Mouse (Mus musculus) lung, embryonic 14.5 days (tissue): ENCODE data around the gene Bmp6. TPM values are rescaled to one million over a fixed set of nuclear protein-coding genes. Genes with fewer than 3 reads are reported as not detected.

ENCODE experiments used
- ATAC-seq: fragments of 200-750 bp; cut with Nextera tagmentation; 2 replicates; pipeline ENCODE4 v1.8.0; 2017; ENCODE audit warnings: mild to moderate bottlenecking, moderate TSS enrichment, moderate library complexity; ENCODE audit not compliant: insufficient read depth
- DNase-seq: peaks from one replicate; pipeline ENCODE4 v3.0.0-alpha.2; 2015
- H3K27ac ChIP-seq: fragments of 300-500 bp; sonication (generic); 2 replicates; pipeline ENCODE4 v1.5.1; 2014; ENCODE audit warnings: low read depth, mild to moderate bottlenecking, moderate library complexity
- H3K27me3 ChIP-seq: fragments of 300-500 bp; sonication (generic); 2 replicates; pipeline ENCODE4 v1.6.1; 2014; ENCODE audit warnings: low read length, control low read depth; ENCODE audit not compliant: insufficient read depth
- H3K36me3 ChIP-seq: fragments of 300-500 bp; sonication (generic); 2 replicates; pipeline ENCODE4 v1.6.1; 2014; ENCODE audit warnings: control low read depth; ENCODE audit not compliant: insufficient read depth
- H3K4me1 ChIP-seq: fragments of 300-500 bp; sonication (generic); 2 replicates; pipeline ENCODE4 v1.6.1; 2014; ENCODE audit warnings: antibody characterized with exemption, control low read depth; ENCODE audit not compliant: insufficient read depth
- H3K4me2 ChIP-seq: fragments of 300-500 bp; sonication (generic); 2 replicates; pipeline ENCODE4 v1.6.1; 2014; ENCODE audit warnings: mild to moderate bottlenecking
- H3K4me3 ChIP-seq: fragments of 300-500 bp; sonication (generic); 2 replicates; pipeline ENCODE4 v1.5.1; 2014; ENCODE audit warnings: low read depth, low read length
- H3K9ac ChIP-seq: fragments of 300-500 bp; sonication (generic); 2 replicates; pipeline ENCODE4 v1.6.1; 2014
- H3K9me3 ChIP-seq: fragments of 300-500 bp; sonication (generic); 2 replicates; pipeline ENCODE4 v1.6.1; 2016; ENCODE audit warnings: low read depth, low read length, control low read depth
- CTCF ChIP-seq: IDR thresholded peaks from 2 replicates; pipeline ENCODE4 v1.5.1; 2016; ENCODE audit warnings: antibody characterized with exemption, low read depth
- WGBS: fragments of 180-500 bp; shearing (Covaris S2); extraction: QIAGEN DNeasy Blood & Tissue Kit; methylation state at CpG from one replicate; pipeline ENCODE4 v1.1.7; 2014; 5-methylcytosine and 5-hydroxymethylcytosine counted together
- polyA plus RNA-seq: library from polyadenylated mRNA; unstranded; fragments of >200 nt; fragmentation: Nextera tagmentation; extraction: Ambion mirVana; gene quantifications from 2 replicates; pipeline ENCODE4 v1.2.1, GENCODE M21; 2014

Bmp6 gene
- polyA plus RNA-seq, 1 experiment from 2014 or later, result 1.1 TPM

- Histone ChIP-seq H3K27me3 (no peaks in the 10 kb centered on the region), H3K9ac (no peak overlapping the region), H3K4me1 (no peaks in the 10 kb centered on the region), H3K36me3 (no peaks in the 10 kb centered on the region), H3K4me2 (no peak overlapping the region), H3K27ac (no peak overlapping the region), H3K4me3 (no peak overlapping the region), H3K9me3 (no peaks in the 10 kb centered on the region)
- ATAC-seq, result no peak
- no peak for TF ChIP-seq CTCF
- DNase-seq, result no peak
- WGBS, result 82% methylated on average over 9 of the region's 9 CpGs
Observed at GRCm38 (mm10) chr13:38377355-38377754, 32.4 kb downstream of the Bmp6 start.

- H3K4me3 ChIP-seq, result no peak overlapping the region
- no peak overlapping the region for H3K4me2 ChIP-seq
- WGBS, result 88% methylated on average over 5 of the region's 5 CpGs
- H3K36me3 ChIP-seq, result no peaks in the 10 kb centered on the region
- H3K9me3 ChIP-seq, result no peaks in the 10 kb centered on the region
- H3K9ac ChIP-seq, result no peak overlapping the region
- ATAC-seq, result no peak
- no peak for TF ChIP-seq CTCF
- no peaks in the 10 kb centered on the region for H3K27me3 ChIP-seq
- no peak overlapping the region for H3K27ac ChIP-seq
- DNase-seq, result no peak
- H3K4me1 ChIP-seq, result no peaks in the 10 kb centered on the region
Observed at GRCm38 (mm10) chr13:38379806-38380205, 34.9 kb downstream of the Bmp6 start.

GRCm38 (mm10) chr13:38386035-38386559 lies 41.2 kb downstream of the Bmp6 start:
- Histone ChIP-seq H3K4me1 (no peaks in the 10 kb centered on the region), H3K27ac (no peak overlapping the region), H3K9me3 (no peaks in the 10 kb centered on the region), H3K9ac (no peak overlapping the region), H3K36me3 (no peaks in the 10 kb centered on the region), H3K27me3 (no peaks in the 10 kb centered on the region), H3K4me2 (no peak overlapping the region), H3K4me3 (no peak overlapping the region)
- 48% methylated on average over 3 of the region's 3 CpGs for WGBS
- DNase-seq (peak; percentile 30), ATAC-seq (no peak; the same call in 1 of the 2 replicates)
- no peak for TF ChIP-seq CTCF

GRCm38 (mm10) chr13:38387453-38388040 lies 42.6 kb downstream of the Bmp6 start:
- no peak overlapping the region for H3K4me2 ChIP-seq
- no peak for TF ChIP-seq CTCF
- H3K36me3 ChIP-seq, result no peaks in the 10 kb centered on the region
- DNase-seq (peak; percentile 54), ATAC-seq (no peak; the same call in 1 of the 2 replicates)
- H3K4me1 ChIP-seq, result no peaks in the 10 kb centered on the region
- H3K9me3 ChIP-seq, result no peaks in the 10 kb centered on the region
- H3K4me3 ChIP-seq, result no peak overlapping the region
- H3K27ac ChIP-seq, result no peak overlapping the region
- 78% methylated on average over 4 of the region's 4 CpGs for WGBS
- no peak overlapping the region for H3K9ac ChIP-seq
- no peaks in the 10 kb centered on the region for H3K27me3 ChIP-seq

- DNase-seq (peak; percentile 61), ATAC-seq (peak; percentile 11; the same call in 1 of the 2 replicates)
Observed at GRCm38 (mm10) chr13:38393444-38393843, 48.5 kb downstream of the Bmp6 start.

GRCm38 (mm10) chr13:38395026-38395425 lies 50.1 kb downstream of the Bmp6 start:
- H3K4me1 ChIP-seq, result no peaks in the 10 kb centered on the region
- no peaks in the 10 kb centered on the region for H3K9me3 ChIP-seq
- no peak overlapping the region for H3K9ac ChIP-seq
- no peak overlapping the region for H3K27ac ChIP-seq
- WGBS, result 85% methylated on average over 4 of the region's 4 CpGs
- DNase-seq (no peak), ATAC-seq (no peak)
- no peak overlapping the region for H3K4me2 ChIP-seq
- no peaks in the 10 kb centered on the region for H3K36me3 ChIP-seq
- no peak overlapping the region for H3K4me3 ChIP-seq
- H3K27me3 ChIP-seq, result no peaks in the 10 kb centered on the region
- TF ChIP-seq CTCF, result no peak

More at GRCm38 (mm10) chr13:38393444-38393843, 48.5 kb downstream of the Bmp6 start:
- no peaks in the 10 kb centered on the region for H3K4me1 ChIP-seq
- H3K4me3 ChIP-seq, result no peak overlapping the region
- no peak overlapping the region for H3K9ac ChIP-seq
- H3K9me3 ChIP-seq, result no peaks in the 10 kb centered on the region
- no peaks in the 10 kb centered on the region for H3K36me3 ChIP-seq
- WGBS, result 56% methylated on average over 5 of the region's 5 CpGs
- H3K4me2 ChIP-seq, result no peak overlapping the region
- no peak for TF ChIP-seq CTCF
- H3K27ac ChIP-seq, result no peak overlapping the region
- H3K27me3 ChIP-seq, result no peaks in the 10 kb centered on the region

- Histone ChIP-seq H3K4me3 (no peak overlapping the region), H3K36me3 (no peaks in the 10 kb centered on the region), H3K4me1 (no peaks in the 10 kb centered on the region), H3K4me2 (no peak overlapping the region), H3K27ac (no peak overlapping the region), H3K9me3 (no peaks in the 10 kb centered on the region), H3K27me3 (no peaks in the 10 kb centered on the region), H3K9ac (no peak overlapping the region)
- DNase-seq, result no peak
- no peak for TF ChIP-seq CTCF
- WGBS, result 68% methylated on average over 7 of the region's 7 CpGs
- no peak for ATAC-seq
Observed at GRCm38 (mm10) chr13:38397007-38397545, 52.2 kb downstream of the Bmp6 start.
